Mouse (Mus musculus): ENCODE measurements around the gene Ccdc40.

GRCm38 (mm10) chr11:119228091-119228781, at the start of gene Ccdc40, which contains the start of gene Tbc1d16:
- TF ChIP-seq GATA1 (IDR thresholded peaks at IDR 0.05; ENCODE audit: borderline replicate concordance, low read length) (no peak), FLI1 (IDR thresholded peaks at IDR 0.05; ENCODE audit: low read length) (no peak)

Measured in megakaryocyte, embryonic 14.5 days (primary cell).